Mouse (Mus musculus) forebrain, embryonic 10.5 days (tissue): ENCODE measurements at regions not wholly inside any gene's neighbourhood (a gene's known extent, or its start where the extent isn't known, plus 50 kb on each side); places are given as distances from the start of the nearest gene placed in this dataset.
A peak's percentile ranks its signal among the peaks of the same experiment; 100 is the strongest.
"Not testable (repeated sequence)": the region's sequence is repeated elsewhere in the genome, so short reads cannot be mapped to it uniquely, and the experiment has no call there.

Source experiments
- DNase-seq: peaks from one replicate; pipeline ENCODE4 v3.0.0-alpha.2; 2017; ENCODE audit warnings: low spot score; ENCODE audit errors: extremely low spot score
- H3K27ac ChIP-seq: fragments of 300-500 bp; sonication (generic); 2 replicates; pipeline ENCODE4 v1.5.1; 2016; ENCODE audit warnings: mild to moderate bottlenecking
- H3K27me3 ChIP-seq: fragments of 300-500 bp; sonication (generic); 2 replicates; pipeline ENCODE4 v1.6.1; 2016; ENCODE audit warnings: mild to moderate bottlenecking; ENCODE audit not compliant: poor library complexity, severe bottlenecking
- H3K36me3 ChIP-seq: fragments of 300-500 bp; sonication (generic); replicated peaks from 2 replicates; pipeline ENCODE4 v1.6.1; 2016; ENCODE audit warnings: mild to moderate bottlenecking, moderate library complexity
- H3K4me1 ChIP-seq: fragments of 300-500 bp; sonication (generic); 2 replicates; pipeline ENCODE4 v1.6.1; 2016
- H3K4me3 ChIP-seq: fragments of 300-500 bp; sonication (generic); 2 replicates; pipeline ENCODE4 v1.5.1; 2016; ENCODE audit warnings: mild to moderate bottlenecking, moderate library complexity
- H3K9me3 ChIP-seq: fragments of 300-500 bp; sonication (generic); 2 replicates; pipeline ENCODE4 v1.6.1; 2016; ENCODE audit warnings: mild to moderate bottlenecking, moderate library complexity
- WGBS: fragments of 180-500 bp; shearing (Covaris S2); methylation state at CpG from one replicate; pipeline ENCODE4 v1.1.7; 2016; 5-methylcytosine and 5-hydroxymethylcytosine counted together

DNA sequence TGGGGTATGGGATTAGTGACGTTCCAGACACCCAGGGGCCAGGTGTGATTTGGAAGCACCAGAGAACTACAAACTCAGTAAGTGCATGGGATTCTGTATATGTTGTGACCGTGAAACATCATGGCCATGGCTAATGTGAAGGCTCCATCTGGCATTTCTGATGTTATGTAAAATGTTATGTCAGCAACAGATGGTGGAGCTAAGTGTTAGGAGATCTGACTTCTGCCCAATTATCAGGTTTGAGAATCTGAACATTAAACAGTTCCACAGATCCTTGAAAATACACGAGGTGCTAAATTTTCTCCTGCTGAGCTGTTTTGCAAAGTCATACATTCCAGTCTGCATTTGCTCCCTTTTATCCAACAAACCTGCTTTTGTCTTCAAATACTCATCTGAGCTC lies 223.6 kb upstream of the Egfl6 start:
- H3K9me3 ChIP-seq = no peaks in the 10 kb centered on the region
- no peak for DNase-seq
- H3K27me3 ChIP-seq = peaks cover 96% of the 10 kb centered on the region
- H3K27ac ChIP-seq = no peak overlapping the region
- no peak overlapping the region for H3K4me3 ChIP-seq
- H3K36me3 ChIP-seq = no peaks in the 10 kb centered on the region
- H3K4me1 ChIP-seq = peaks cover 21% of the 10 kb centered on the region
- 79% methylated on average over 3 of the region's 3 CpGs for WGBS

- H3K27ac ChIP-seq = no peak overlapping the region
- 85% methylated on average over 5 of the region's 5 CpGs for WGBS
Measured at GRCm38 (mm10) chrX:166808207-166808606, 222.7 kb upstream of the Egfl6 start.

GRCm38 (mm10) chrX:166805957-166806356 lies 220.4 kb upstream of the Egfl6 start:
- H3K27me3 ChIP-seq = peaks cover 98% of the 10 kb centered on the region
- H3K9me3 ChIP-seq = no peaks in the 10 kb centered on the region
- H3K27ac ChIP-seq = 0 out of 2 replicates have a peak overlapping the region, but pooled peaks have one; percentile 54
- H3K4me3 ChIP-seq = no peak overlapping the region
- no peak for DNase-seq
- no peaks in the 10 kb centered on the region for H3K36me3 ChIP-seq
- 88% methylated on average over 1 of the region's 1 CpGs for WGBS
- H3K4me1 ChIP-seq = peaks cover 37% of the 10 kb centered on the region

More at GRCm38 (mm10) chrX:166808207-166808606, 222.7 kb upstream of the Egfl6 start:
- DNase-seq = no peak
- H3K27me3 ChIP-seq = peaks cover 97% of the 10 kb centered on the region
- H3K9me3 ChIP-seq = no peaks in the 10 kb centered on the region
- no peaks in the 10 kb centered on the region for H3K36me3 ChIP-seq
- H3K4me3 ChIP-seq = no peak overlapping the region
- H3K4me1 ChIP-seq = peaks cover 29% of the 10 kb centered on the region

DNA sequence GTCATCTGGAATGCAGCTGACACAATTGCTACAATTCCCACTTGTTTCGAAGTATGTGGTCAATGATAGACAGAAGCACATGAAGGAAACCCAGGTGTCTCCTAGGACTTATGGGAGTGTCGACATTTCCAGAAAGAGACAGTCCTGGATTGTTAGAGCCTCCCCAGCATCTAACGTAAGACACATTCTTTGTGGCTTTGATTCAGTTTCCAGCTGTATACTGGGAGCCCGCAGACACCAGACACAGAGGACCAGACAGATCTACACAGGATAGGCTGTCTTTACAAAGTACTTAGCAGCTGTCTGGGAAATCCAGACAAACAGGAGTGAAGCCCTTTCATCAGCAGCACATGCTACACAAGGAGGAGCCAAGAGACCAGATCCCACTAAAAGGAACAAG lies 220.0 kb upstream of the Egfl6 start:
- DNase-seq = no peak
- 48% methylated on average over 4 of the region's 4 CpGs for WGBS
- Histone ChIP-seq H3K4me3 (no peak overlapping the region), H3K27me3 (peaks cover 98% of the 10 kb centered on the region), H3K36me3 (no peaks in the 10 kb centered on the region), H3K4me1 (peaks cover 39% of the 10 kb centered on the region), H3K9me3 (no peaks in the 10 kb centered on the region), H3K27ac (peak overlapping the region; percentile 54)

DNA sequence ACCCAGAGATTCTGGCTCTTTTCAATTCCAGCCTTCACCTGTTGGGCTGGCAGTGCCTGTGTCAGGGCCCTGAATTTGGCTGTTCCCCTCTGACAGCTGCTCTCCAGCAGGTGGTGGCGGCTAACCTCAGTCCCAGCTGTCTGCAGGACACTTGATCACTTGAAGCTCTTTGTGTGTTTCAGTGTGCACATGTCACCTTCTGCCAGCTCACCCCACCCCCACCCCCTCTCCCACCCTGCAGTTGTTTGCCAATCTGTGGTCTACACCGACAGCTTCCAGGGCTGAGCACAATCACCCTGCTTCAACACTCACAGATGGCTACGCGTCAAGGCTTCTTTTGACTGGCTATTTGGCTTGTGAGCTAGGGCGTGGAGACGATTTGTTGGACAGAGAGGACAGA lies 217.7 kb upstream of the Egfl6 start:
- H3K4me1 ChIP-seq = peaks cover 39% of the 10 kb centered on the region
- no peaks in the 10 kb centered on the region for H3K9me3 ChIP-seq
- H3K36me3 ChIP-seq = no peaks in the 10 kb centered on the region
- 34% methylated on average over 6 of the region's 6 CpGs for WGBS
- no peak overlapping the region for H3K4me3 ChIP-seq
- peak; percentile 24 for DNase-seq
- peak overlapping the region; percentile 66 for H3K27ac ChIP-seq
- peaks cover 97% of the 10 kb centered on the region for H3K27me3 ChIP-seq

- Histone ChIP-seq H3K27me3 (peaks cover 96% of the 10 kb centered on the region), H3K36me3 (no peaks in the 10 kb centered on the region), H3K27ac (0 out of 2 replicates have a peak overlapping the region, but pooled peaks have one; percentile 15), H3K9me3 (no peaks in the 10 kb centered on the region), H3K4me1 (peaks cover 30% of the 10 kb centered on the region), H3K4me3 (no peak overlapping the region)
- DNase-seq = no peak
- 68% methylated on average over 2 of the region's 2 CpGs for WGBS
Measured at GRCm38 (mm10) chrX:166801017-166801416, 215.5 kb upstream of the Egfl6 start.

- H3K36me3 ChIP-seq = no peaks in the 10 kb centered on the region
- no peak overlapping the region for H3K4me3 ChIP-seq
- peaks cover 97% of the 10 kb centered on the region for H3K27me3 ChIP-seq
- DNase-seq = no peak
- no peaks in the 10 kb centered on the region for H3K4me1 ChIP-seq
- no peaks in the 10 kb centered on the region for H3K9me3 ChIP-seq
- 83% methylated on average over 2 of the region's 2 CpGs for WGBS
- no peak overlapping the region for H3K27ac ChIP-seq
Measured at GRCm38 (mm10) chrX:166795651-166796050, 210.1 kb upstream of the Egfl6 start.

DNA sequence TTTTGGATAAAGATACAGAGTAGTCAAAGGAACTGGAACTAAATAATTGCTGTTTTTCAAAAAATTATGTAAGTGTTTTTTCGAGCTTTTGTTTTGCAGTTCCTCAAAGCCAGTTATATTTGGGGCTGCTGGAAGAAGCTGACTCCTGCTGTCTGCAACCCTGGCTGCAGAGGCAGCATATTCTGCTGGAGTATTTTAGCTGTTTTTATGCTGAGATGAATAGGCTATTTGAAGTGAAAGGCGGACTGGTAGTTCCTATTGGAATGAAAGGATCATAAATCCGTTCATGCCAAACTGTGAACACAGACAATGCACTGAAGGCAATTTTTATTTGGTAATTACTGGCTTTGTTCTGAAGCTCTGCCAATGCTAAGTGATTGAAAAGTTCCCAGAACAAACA lies 203.5 kb upstream of the Egfl6 start:
- DNase-seq = no peak
- H3K4me1 ChIP-seq = peaks cover 15% of the 10 kb centered on the region; the same call in 1 of the 2 replicates
- no peaks in the 10 kb centered on the region for H3K9me3 ChIP-seq
- peaks cover 97% of the 10 kb centered on the region for H3K27me3 ChIP-seq
- H3K36me3 ChIP-seq = no peaks in the 10 kb centered on the region
- H3K27ac ChIP-seq = no peak overlapping the region
- 47% methylated on average over 3 of the region's 3 CpGs for WGBS
- no peak overlapping the region for H3K4me3 ChIP-seq

DNA sequence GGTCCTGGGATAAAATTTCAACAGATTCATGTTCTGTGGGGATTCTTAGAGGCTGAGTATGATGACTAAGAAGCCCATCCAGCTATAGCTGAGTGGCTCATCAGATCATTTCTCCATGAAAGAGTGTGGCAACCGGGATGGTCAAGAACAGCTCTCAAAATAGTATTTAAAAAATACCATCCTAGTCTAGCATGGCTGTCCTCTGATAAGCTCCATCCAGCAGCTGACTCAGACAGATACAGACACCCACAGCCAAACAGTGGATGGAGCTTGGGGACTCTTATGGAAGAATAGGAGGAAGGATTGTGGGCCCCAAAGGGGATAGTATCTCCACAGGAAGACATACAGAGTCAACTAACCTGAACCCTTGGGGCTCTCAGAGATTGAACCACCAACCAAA lies 201.6 kb upstream of the Egfl6 start:
- not testable (repeated sequence) for H3K9me3 ChIP-seq, H3K4me3 ChIP-seq, H3K36me3 ChIP-seq, DNase-seq, H3K27ac ChIP-seq
- WGBS = 100% methylated on average over 1 of the region's 1 CpGs
- Histone ChIP-seq H3K27me3 (peaks cover 97% of the 10 kb centered on the region), H3K4me1 (peaks cover 15% of the 10 kb centered on the region; the same call in 1 of the 2 replicates)

GRCm38 (mm10) chrX:166785615-166786014 lies 200.1 kb upstream of the Egfl6 start:
- 76% methylated on average over 3 of the region's 3 CpGs for WGBS
- H3K27me3 ChIP-seq = peaks cover 96% of the 10 kb centered on the region
- DNase-seq = no peak
- no peaks in the 10 kb centered on the region for H3K36me3 ChIP-seq
- H3K9me3 ChIP-seq = no peaks in the 10 kb centered on the region
- H3K4me1 ChIP-seq = peaks cover 15% of the 10 kb centered on the region; the same call in 1 of the 2 replicates
- H3K4me3 ChIP-seq = no peak overlapping the region
- no peak overlapping the region for H3K27ac ChIP-seq

DNA sequence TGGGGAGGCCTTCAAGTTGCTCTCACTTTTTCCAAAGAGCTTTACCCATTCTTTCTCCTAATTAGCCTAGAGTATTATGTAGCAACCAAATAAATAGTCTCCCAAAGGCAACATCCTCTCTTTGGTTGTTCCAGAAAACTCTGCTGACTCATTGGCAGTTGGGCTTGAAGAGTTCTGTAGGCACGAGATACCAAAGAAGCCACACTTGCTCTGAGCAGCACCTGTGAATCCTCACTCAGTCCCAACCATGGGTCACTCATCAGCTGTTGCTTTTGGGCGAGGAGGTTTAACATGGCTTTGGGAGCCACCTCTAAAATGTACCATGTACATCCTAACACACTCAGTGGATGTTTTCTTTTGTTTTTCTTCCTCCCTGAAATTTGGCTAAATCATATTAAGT lies 197.9 kb upstream of the Egfl6 start:
- peaks cover 95% of the 10 kb centered on the region for H3K27me3 ChIP-seq
- H3K36me3 ChIP-seq = no peaks in the 10 kb centered on the region
- peaks cover 2% of the 10 kb centered on the region; the same call in 1 of the 2 replicates for H3K4me1 ChIP-seq
- no peak overlapping the region for H3K27ac ChIP-seq
- no peak overlapping the region for H3K4me3 ChIP-seq
- H3K9me3 ChIP-seq = no peaks in the 10 kb centered on the region
- no peak for DNase-seq
- WGBS = 95% methylated on average over 2 of the region's 2 CpGs

GRCm38 (mm10) chrX:166779334-166780092 lies 194.0 kb upstream of the Egfl6 start:
- WGBS = 86% methylated on average over 6 of the region's 6 CpGs

GRCm38 (mm10) chrX:166773408-166773854 lies 187.9 kb upstream of the Egfl6 start:
- DNase-seq = peak; percentile 36
- Histone ChIP-seq H3K27me3 (peaks cover 97% of the 10 kb centered on the region), H3K27ac (peak overlapping the region; percentile 11; the same call in 1 of the 2 replicates), H3K36me3 (no peaks in the 10 kb centered on the region), H3K4me3 (no peak overlapping the region), H3K9me3 (no peaks in the 10 kb centered on the region), H3K4me1 (peaks cover 20% of the 10 kb centered on the region)
- 16% methylated on average over 6 of the region's 6 CpGs for WGBS

More at GRCm38 (mm10) chrX:166779334-166780092, 194.0 kb upstream of the Egfl6 start:
- Histone ChIP-seq H3K36me3 (no peaks in the 10 kb centered on the region), H3K9me3 (no peaks in the 10 kb centered on the region), H3K27ac (no peak overlapping the region), H3K4me3 (no peak overlapping the region), H3K27me3 (peaks cover 97% of the 10 kb centered on the region), H3K4me1 (no peaks in the 10 kb centered on the region)
- DNase-seq = no peak
